ENCODE assay signal across 13 mouse cellular contexts in genomic region chr4:148491448-148491847, GRCm38 (mm10). TPM values are rescaled to one million over a fixed set of nuclear protein-coding genes. Genes with fewer than 3 reads are reported as not detected.
A peak's percentile ranks its signal among the peaks of the same experiment; 100 is the strongest.
DNase-seq lines count a peak whose midpoint lies in the region; ATAC-seq and TF ChIP-seq lines count a peak whose summit lies in the region.
"Had no signal": no experiment of that assay in that cellular context is flagged by ENCODE, and none has a peak within 500 bp of the region (broad histone marks: within the 10 kb centered on the region; RNA-seq: fewer than 3 reads in every experiment).

No protein-coding gene starts in this region.

- TF ChIP-seq CTCF in intestine, postnatal 0 days (IDR thresholded peaks at IDR 0.05; ENCODE audit: low read depth) = peak; percentile 21; the same call in 1 of the 2 replicates

- no peaks in the 10 kb centered on the region for H3K4me1 ChIP-seq in intestine, postnatal 0 days (replicated peaks; ENCODE audit: control insufficient read depth, insufficient read depth, low read length)
- peaks cover 3% of the 10 kb centered on the region; the same call in 1 of the 2 replicates for H3K4me1 ChIP-seq in intestine, embryonic 16.5 days (ENCODE audit: control insufficient read depth, insufficient read depth, low read length)
- no peaks in the 10 kb centered on the region for H3K4me1 ChIP-seq in midbrain, embryonic 15.5 days
- H3K4me1 ChIP-seq: midbrain, embryonic 13.5 days had no signal

- H3K9me3 ChIP-seq in intestine, postnatal 0 days (ENCODE audit: control insufficient read depth) = no peaks in the 10 kb centered on the region
- no peaks in the 10 kb centered on the region for H3K9me3 ChIP-seq in intestine, embryonic 16.5 days (ENCODE audit: control insufficient read depth, low read length)
- H3K9me3 ChIP-seq in midbrain, embryonic 15.5 days = no peaks in the 10 kb centered on the region
- H3K9me3 ChIP-seq: midbrain, embryonic 13.5 days; neural tube, embryonic 13.5 days had no signal

- no peak overlapping the region for H3K4me3 ChIP-seq in intestine, postnatal 0 days (ENCODE audit: low read depth, low read length)
- H3K4me3 ChIP-seq in intestine, embryonic 16.5 days (ENCODE audit: low read length) = no peak overlapping the region
- H3K4me3 ChIP-seq in midbrain, embryonic 15.5 days = no peak overlapping the region
- H3K4me3 ChIP-seq: erythroblast, embryonic 14.5 days; midbrain, embryonic 13.5 days; neural tube, embryonic 13.5 days had no signal

- no peak overlapping the region for H3K9ac ChIP-seq in intestine, postnatal 0 days (ENCODE audit: low read depth, low read length)
- no peak overlapping the region for H3K9ac ChIP-seq in intestine, embryonic 16.5 days (ENCODE audit: low read depth, low read length)
- H3K9ac ChIP-seq in midbrain, embryonic 15.5 days = no peak overlapping the region
- H3K9ac ChIP-seq: midbrain, embryonic 13.5 days; neural tube, embryonic 13.5 days had no signal

- H3K36me3 ChIP-seq in intestine, postnatal 0 days (ENCODE audit: control insufficient read depth, insufficient read depth) = peaks cover 78% of the 10 kb centered on the region
- peaks cover 21% of the 10 kb centered on the region for H3K36me3 ChIP-seq in intestine, embryonic 16.5 days (ENCODE audit: control insufficient read depth, insufficient read depth, low read length)
- H3K36me3 ChIP-seq in midbrain, embryonic 15.5 days (replicated peaks) = peaks cover 60% of the 10 kb centered on the region

- H3K27me3 ChIP-seq in intestine, postnatal 0 days (replicated peaks; ENCODE audit: control insufficient read depth, insufficient read depth, low read length) = no peaks in the 10 kb centered on the region
- no peaks in the 10 kb centered on the region for H3K27me3 ChIP-seq in intestine, embryonic 16.5 days (replicated peaks; ENCODE audit: control insufficient read depth, insufficient read depth, low read length)
- H3K27me3 ChIP-seq in midbrain, embryonic 15.5 days (replicated peaks) = no peaks in the 10 kb centered on the region
- H3K27me3 ChIP-seq: midbrain, embryonic 13.5 days; neural tube, embryonic 13.5 days had no signal

- ATAC-seq in intestine, postnatal 0 days = no peak
- no peak for ATAC-seq in intestine, embryonic 16.5 days
- no peak for ATAC-seq in midbrain, embryonic 15.5 days (replicated peaks)
- ATAC-seq: midbrain, embryonic 13.5 days had no signal

- peak; percentile 22 for DNase-seq in adrenal gland, adult 2 months
- no peak for DNase-seq in adrenal gland, postnatal 10 days
- DNase-seq in right cerebral cortex, postnatal 4 days = peak; percentile 40
- DNase-seq in right cerebral cortex, postnatal 36 days (ENCODE audit: low spot score in 2 of 2) = no peak
- DNase-seq in thymus, postnatal 10 days (ENCODE audit: low spot score in 2 of 2) = no peak
- DNase-seq: gastrocnemius, postnatal 25 days; lung, postnatal 14 days had no signal

- H3K4me2 ChIP-seq in intestine, postnatal 0 days (replicated peaks; ENCODE audit: low read depth) = no peak overlapping the region
- no peak overlapping the region for H3K4me2 ChIP-seq in intestine, embryonic 16.5 days (ENCODE audit: low read depth, low read length)
- no peak overlapping the region for H3K4me2 ChIP-seq in midbrain, embryonic 15.5 days
- H3K4me2 ChIP-seq: midbrain, embryonic 13.5 days; neural tube, embryonic 13.5 days had no signal

- no peak overlapping the region for H3K27ac ChIP-seq in intestine, postnatal 0 days (ENCODE audit: low read depth, low read length)
- H3K27ac ChIP-seq in intestine, embryonic 16.5 days (ENCODE audit: low read length) = no peak overlapping the region
- H3K27ac ChIP-seq in midbrain, embryonic 15.5 days = no peak overlapping the region
- H3K27ac ChIP-seq: midbrain, embryonic 13.5 days; neural tube, embryonic 13.5 days had no signal

- WGBS in intestine, postnatal 0 days = 91% methylated on average over 7 of the region's 7 CpGs
- 88% methylated on average over 7 of the region's 7 CpGs for WGBS in intestine, embryonic 16.5 days
- 90% methylated on average over 7 of the region's 7 CpGs for WGBS in midbrain, embryonic 15.5 days

RNA-seq across cellular contexts. Expression of gene Angptl7, which starts 8.8 kb away (rescaled TPM):
- total RNA-seq in adrenal gland, adult 2 months (2021) = 1 to 10 TPM in 1 of 2 experiments, under 1 TPM in 1; 0.43 to 1.7 TPM
- 0.18 TPM in 1 of 2 replicates, not detected in the other for polyA plus RNA-seq in adrenal gland, adult 2 months (2012; rRNA removed)
- total RNA-seq in adrenal gland, postnatal 10 days (2021) = 1 to 10 TPM; 1.6 to 2.1 TPM
- 0.44 and 0.59 TPM in 2 replicates for polyA plus RNA-seq in intestine, postnatal 0 days (2015; fragmentation: Nextera tagmentation; extraction: Ambion mirVana)
- 1.1 TPM in 2 replicates for polyA plus RNA-seq in intestine, embryonic 16.5 days (2015; fragmentation: Nextera tagmentation; extraction: Ambion mirVana)
- polyA plus RNA-seq in midbrain, embryonic 15.5 days (2015; fragmentation: Nextera tagmentation; extraction: Ambion mirVana) = 0.36 and 0.45 TPM in 2 replicates
- polyA plus RNA-seq: erythroblast, embryonic 14.5 days had no signal

RNA-seq across cellular contexts. Expression of gene Mtor, which starts 43.0 kb away (rescaled TPM):
- 10 to 100 TPM; 62.2 to 72.7 TPM for total RNA-seq in adrenal gland, adult 2 months (2021)
- polyA plus RNA-seq in adrenal gland, adult 2 months (2012; rRNA removed) = 26.7 and 35.7 TPM in 2 replicates
- total RNA-seq in adrenal gland, postnatal 10 days (2021) = 10 to 100 TPM; 68.4 to 77.9 TPM
- polyA plus RNA-seq in intestine, postnatal 0 days (2015; fragmentation: Nextera tagmentation; extraction: Ambion mirVana) = 12.7 and 14.3 TPM in 2 replicates
- 9.2 and 10.9 TPM in 2 replicates for polyA plus RNA-seq in intestine, embryonic 16.5 days (2015; fragmentation: Nextera tagmentation; extraction: Ambion mirVana)
- 22.8 and 23.8 TPM in 2 replicates for polyA plus RNA-seq in midbrain, embryonic 15.5 days (2015; fragmentation: Nextera tagmentation; extraction: Ambion mirVana)

RNA-seq across cellular contexts. Expression of gene Ubiad1, which starts 46.9 kb away (rescaled TPM):
- 10 to 100 TPM; 16.0 to 22.3 TPM for total RNA-seq in adrenal gland, adult 2 months (2021)
- 25.4 and 30.2 TPM in 2 replicates for polyA plus RNA-seq in adrenal gland, adult 2 months (2012; rRNA removed)
- 10 to 100 TPM; 17.6 to 18.5 TPM for total RNA-seq in adrenal gland, postnatal 10 days (2021)
- polyA plus RNA-seq in intestine, postnatal 0 days (2015; fragmentation: Nextera tagmentation; extraction: Ambion mirVana) = 9.4 and 9.9 TPM in 2 replicates
- polyA plus RNA-seq in intestine, embryonic 16.5 days (2015; fragmentation: Nextera tagmentation; extraction: Ambion mirVana) = 23.6 and 24.6 TPM in 2 replicates
- 22.1 and 23.3 TPM in 2 replicates for polyA plus RNA-seq in midbrain, embryonic 15.5 days (2015; fragmentation: Nextera tagmentation; extraction: Ambion mirVana)

Comparison
In these comparisons a context has a peak if more than half of its experiments do, and no peak if none do; other contexts are left out.
1. DNase-seq: peak in adrenal gland, adult 2 months (single experiment) and right cerebral cortex, postnatal 4 days (single experiment); none in adrenal gland, postnatal 10 days (single experiment), right cerebral cortex, postnatal 36 days (0 of 2) and thymus, postnatal 10 days (0 of 2).